Mouse (Mus musculus): ENCODE measurements around the gene Lrrc38. TPM values are rescaled to one million over a fixed set of nuclear protein-coding genes. Genes with fewer than 3 reads are reported as not detected.

Lrrc38 gene
- not detected in 2 replicates for polyA plus RNA-seq (2012; ENCODE audit: low replicate concordance)

DNA sequence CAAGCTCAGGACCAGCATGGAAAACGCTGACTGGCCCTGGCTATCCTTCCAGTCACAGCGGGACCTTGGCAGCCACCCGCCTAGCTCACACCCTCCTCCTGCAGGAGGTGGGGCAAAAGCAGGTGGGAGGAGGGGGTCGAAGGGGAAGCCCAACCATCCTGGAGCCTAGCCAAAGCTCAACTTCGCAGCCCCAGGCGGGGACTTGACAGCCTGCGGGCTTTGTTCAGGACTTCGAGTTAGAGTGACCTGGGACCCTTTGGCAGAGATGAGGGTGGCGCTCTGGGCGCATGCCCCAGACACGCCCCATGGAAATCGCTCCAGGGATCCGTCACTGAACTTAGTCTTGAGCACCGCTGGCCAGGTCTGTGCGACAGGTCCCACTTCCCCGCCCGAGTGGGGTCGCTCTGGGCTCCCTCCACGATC is at the start of gene Lrrc38:
Lrrc38 (plus strand) TSS at position 274 of the 423 bp plus-strand sequence.

DNA sequence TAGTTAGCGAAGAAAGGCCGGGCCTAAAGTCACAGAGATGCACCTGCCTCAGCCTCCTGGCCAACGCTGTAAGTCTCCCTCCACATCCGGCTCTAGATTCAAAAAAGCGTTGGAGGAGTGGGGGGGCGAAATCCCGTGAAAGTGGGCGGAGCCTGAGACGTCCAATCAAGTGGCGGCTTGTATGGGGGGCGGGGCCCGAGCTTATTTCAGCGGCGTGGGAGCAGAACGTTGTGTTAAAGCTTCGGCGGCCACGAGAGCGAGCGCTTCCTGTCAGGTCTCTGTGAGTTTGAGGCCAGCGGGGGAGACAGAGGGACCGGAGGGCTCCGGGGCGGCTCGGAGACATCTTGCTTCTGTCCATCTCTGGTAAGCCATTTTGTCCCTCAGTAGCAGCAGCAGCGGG is 44.6 kb downstream of the Lrrc38 start, which contains the start of gene Pramel1:
Pramel1 (plus strand) TSS at position 248 of the 400 bp plus-strand sequence.

DNA sequence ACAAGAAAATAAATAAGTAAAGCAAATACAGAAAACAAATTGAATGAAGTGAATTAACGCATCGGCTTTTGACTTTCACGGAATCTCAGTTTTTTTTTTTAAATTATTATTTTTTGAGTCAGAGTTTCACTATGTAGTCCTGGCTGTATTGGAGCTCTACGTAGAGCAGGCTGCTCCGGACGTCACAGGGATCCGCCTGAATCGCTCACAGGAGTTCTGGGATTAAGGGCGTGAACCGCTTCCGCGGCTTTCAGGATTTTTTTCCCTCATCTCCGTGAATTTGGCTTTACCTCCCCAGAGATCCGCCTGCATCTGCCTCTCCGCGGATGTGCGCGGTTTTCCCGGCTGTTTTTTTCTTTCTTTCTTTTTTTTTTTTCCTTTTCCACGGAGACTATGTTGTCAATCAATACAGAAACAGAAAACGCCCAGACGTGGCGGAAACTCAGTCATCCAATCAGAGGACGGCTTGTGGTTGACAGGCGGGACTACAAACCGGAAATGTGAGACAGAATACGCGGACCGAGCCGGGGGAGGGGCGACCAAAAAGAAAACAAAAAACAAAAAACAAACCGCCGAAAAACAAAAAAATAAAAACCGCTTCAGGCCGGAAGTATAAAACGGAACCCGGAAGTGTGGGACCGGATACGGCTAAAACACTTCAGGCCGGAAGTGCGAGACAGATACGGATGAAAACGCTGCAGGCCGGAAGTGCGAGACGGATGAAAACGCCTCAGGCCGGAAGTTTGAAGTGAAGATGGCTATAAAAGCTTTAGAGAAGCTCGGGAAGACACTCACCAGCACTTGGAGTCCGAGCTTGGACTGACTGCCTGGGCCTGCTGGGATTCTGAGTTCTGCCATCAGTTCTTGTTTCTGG is 62.9 kb downstream of the Lrrc38 start, which contains the start of gene Pramef8:
Pramef8 (plus strand) TSS at position 208 of the 874 bp plus-strand sequence.

Other genes with a start within 250 kb of the Lrrc38 start
- gene Prdm2, start 136.8 kb upstream of the Lrrc38 start, polyA plus RNA-seq (2012; ENCODE audit: low replicate concordance), result 4.0 and 8.9 TPM in 2 replicates
- not detected in 2 replicates for gene Pdpn, start 50.2 kb upstream of the Lrrc38 start, polyA plus RNA-seq (2012; ENCODE audit: low replicate concordance)
- gene Pramel1, start 44.7 kb downstream of the Lrrc38 start, polyA plus RNA-seq (2012; ENCODE audit: low replicate concordance), result not detected in 2 replicates
- gene Pramef8, start 62.7 kb downstream of the Lrrc38 start, polyA plus RNA-seq (2012; ENCODE audit: low replicate concordance), result 0.28 and 0.82 TPM in 2 replicates
- not detected in 2 replicates for gene Oog4, start 100.6 kb downstream of the Lrrc38 start, polyA plus RNA-seq (2012; ENCODE audit: low replicate concordance)
- gene Gm13043, start 161.6 kb downstream of the Lrrc38 start, polyA plus RNA-seq (2012; ENCODE audit: low replicate concordance), result not detected in 2 replicates
- gene Gm13040, start 186.2 kb downstream of the Lrrc38 start, polyA plus RNA-seq (2012; ENCODE audit: low replicate concordance), result 0.15 TPM in 1 of 2 replicates, not detected in the other
- not detected in 2 replicates for gene BC080695, start 201.9 kb downstream of the Lrrc38 start, polyA plus RNA-seq (2012; ENCODE audit: low replicate concordance)
- not detected in 2 replicates for gene Gm13057, start 202.0 kb downstream of the Lrrc38 start, polyA plus RNA-seq (2012; ENCODE audit: low replicate concordance)

All from leukemia stem cell, adult 10-12 weeks (primary cell).